Mouse (Mus musculus): Measurements from ENCODE around the gene Pigz.
A peak's percentile ranks its signal among the peaks of the same experiment; 100 is the strongest.
"Not testable (repeated sequence)": the region's sequence is repeated elsewhere in the genome, so short reads cannot be mapped to it uniquely, and the experiment has no call there.

Pigz gene

GRCm38 (mm10) chr16:31927412-31927811 lies 6.2 kb upstream of the Pigz start:
- DNase-seq (ENCODE audit: inconsistent age in 2 of 2, low spot score in 1 of 2), result no peak

- DNase-seq (ENCODE audit: inconsistent age in 2 of 2, low spot score in 1 of 2), result no peak
These were observed 2.3 kb upstream of the Pigz start for GRCm38 (mm10) chr16:31931330-31931729.

GRCm38 (mm10) chr16:31932255-31932654 lies 1.4 kb upstream of the Pigz start:
- no peak for DNase-seq (ENCODE audit: inconsistent age in 2 of 2, low spot score in 1 of 2)

GRCm38 (mm10) chr16:31932840-31933697 lies 582 bp upstream of the Pigz start:
- DNase-seq (ENCODE audit: inconsistent age in 2 of 2, low spot score in 1 of 2), result peak; percentile 89 to 93

GRCm38 (mm10) chr16:31934550-31935010 lies 929 bp downstream of the Pigz start:
- no peak for DNase-seq (ENCODE audit: inconsistent age in 2 of 2, low spot score in 1 of 2)

- no peak for DNase-seq (ENCODE audit: inconsistent age in 2 of 2, low spot score in 1 of 2)
These were observed 1.7 kb downstream of the Pigz start for GRCm38 (mm10) chr16:31935091-31935979.

GRCm38 (mm10) chr16:31936568-31936967 lies 2.9 kb downstream of the Pigz start:
- DNase-seq (ENCODE audit: inconsistent age in 2 of 2, low spot score in 1 of 2), result no peak

- no peak for DNase-seq (ENCODE audit: inconsistent age in 2 of 2, low spot score in 1 of 2)
These were observed 5.2 kb downstream of the Pigz start for GRCm38 (mm10) chr16:31938856-31939255.

GRCm38 (mm10) chr16:31940586-31940985 lies 6.9 kb downstream of the Pigz start:
- no peak for DNase-seq (ENCODE audit: inconsistent age in 2 of 2, low spot score in 1 of 2)

DNA sequence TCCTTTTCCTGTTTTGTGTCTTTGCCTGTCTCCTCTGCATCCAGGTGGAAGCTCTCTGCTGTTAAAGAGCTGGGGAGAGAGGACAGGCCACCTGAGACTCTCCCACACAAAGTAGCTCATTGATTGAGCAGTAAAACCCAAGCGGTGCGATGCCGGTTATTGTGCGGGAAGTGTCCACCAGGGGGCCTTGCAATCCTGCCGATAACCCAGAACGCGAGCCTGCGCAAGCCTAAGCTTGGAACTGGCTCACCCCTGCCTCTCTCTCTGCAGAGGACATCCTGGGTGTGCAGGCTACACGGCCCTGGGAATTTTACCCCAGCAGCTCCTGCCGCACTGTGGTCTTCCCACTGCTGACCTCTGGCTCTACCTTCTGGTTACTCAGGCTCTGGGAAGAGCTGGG lies 10.3 kb downstream of the Pigz start:
- DNase-seq (ENCODE audit: inconsistent age in 2 of 2, low spot score in 1 of 2), result peak; percentile 76 to 91

- no peak for DNase-seq (ENCODE audit: inconsistent age in 2 of 2, low spot score in 1 of 2)
These were observed 11.1 kb downstream of the Pigz start for GRCm38 (mm10) chr16:31944698-31945255.

DNA sequence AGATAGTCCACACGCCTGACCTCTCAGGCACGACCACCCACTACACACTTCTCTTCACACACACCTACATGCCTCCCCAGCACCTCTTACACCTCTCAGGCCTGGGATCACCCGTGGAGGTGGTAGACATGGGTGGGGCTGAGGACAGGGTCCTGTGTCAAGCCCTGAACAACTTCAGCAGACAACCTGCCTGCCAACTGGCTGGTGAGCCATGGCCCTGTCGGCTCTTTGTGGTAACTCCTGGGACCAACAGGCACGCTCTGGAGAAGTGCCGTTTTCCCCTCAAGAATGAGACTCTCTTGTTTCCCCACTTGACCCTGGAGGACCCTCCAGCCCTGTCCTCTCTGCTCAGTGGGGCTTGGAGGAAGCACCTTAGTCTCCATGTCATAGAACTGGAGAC lies 11.7 kb downstream of the Pigz start:
- DNase-seq (ENCODE audit: inconsistent age in 2 of 2, low spot score in 1 of 2), result no peak

DNA sequence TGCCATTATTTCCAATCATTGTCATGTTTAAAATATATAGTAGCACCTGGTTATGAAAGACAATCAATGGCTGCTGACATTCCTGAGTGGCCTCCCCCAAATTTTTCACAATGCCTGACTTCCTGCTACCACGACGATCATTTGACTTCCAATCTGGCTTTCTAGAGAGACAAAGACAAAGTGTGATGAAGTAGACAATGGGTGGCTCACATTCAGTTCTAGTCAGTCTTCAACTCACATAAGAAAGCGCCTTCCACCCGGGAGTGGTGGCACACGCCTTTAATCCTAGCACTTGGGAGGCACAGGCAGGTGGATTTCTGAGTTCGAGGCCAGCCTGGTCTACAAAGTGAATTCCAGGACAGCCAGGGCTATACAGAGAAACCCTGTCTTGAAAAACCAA lies 12.3 kb downstream of the Pigz start:
- DNase-seq (ENCODE audit: inconsistent age in 2 of 2, low spot score in 1 of 2), result not testable (repeated sequence)

- no peak for DNase-seq (ENCODE audit: inconsistent age in 2 of 2, low spot score in 1 of 2)
These were observed 13.7 kb downstream of the Pigz start for GRCm38 (mm10) chr16:31947333-31947732.

- no peak for DNase-seq (ENCODE audit: inconsistent age in 2 of 2, low spot score in 1 of 2)
These were observed 14.3 kb downstream of the Pigz start for GRCm38 (mm10) chr16:31947901-31948316.

DNA sequence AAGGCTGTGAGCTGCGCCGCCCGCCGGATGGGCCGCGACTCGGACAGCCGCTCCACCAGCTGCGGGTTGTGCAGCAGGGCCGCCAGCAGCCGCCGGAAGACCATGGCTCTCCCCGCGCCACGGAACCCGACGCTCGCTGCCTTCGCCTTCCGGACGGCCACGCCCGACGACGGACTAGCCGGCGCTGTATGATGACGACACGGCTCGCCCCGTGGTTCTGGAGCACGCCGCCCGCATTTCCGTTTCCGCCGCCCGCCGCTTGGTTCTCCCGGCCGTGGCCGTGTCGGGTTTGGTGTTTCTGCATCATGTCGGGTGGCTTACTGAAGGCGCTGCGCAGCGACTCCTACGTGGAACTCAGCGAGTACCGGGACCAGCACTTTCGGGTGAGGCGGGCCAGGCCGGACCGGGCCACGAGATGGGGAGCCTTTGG lies 14.7 kb downstream of the Pigz start, which contains the start of the genes 0610012G03Rik and Ncbp2:
0610012G03Rik (minus strand) TSS at position 150 of the 430 bp plus-strand sequence.
Ncbp2 (plus strand) TSS at position 169 of the 430 bp plus-strand sequence.
- DNase-seq (ENCODE audit: inconsistent age in 2 of 2, low spot score in 1 of 2), result peak; percentile 95 to 98

DNA sequence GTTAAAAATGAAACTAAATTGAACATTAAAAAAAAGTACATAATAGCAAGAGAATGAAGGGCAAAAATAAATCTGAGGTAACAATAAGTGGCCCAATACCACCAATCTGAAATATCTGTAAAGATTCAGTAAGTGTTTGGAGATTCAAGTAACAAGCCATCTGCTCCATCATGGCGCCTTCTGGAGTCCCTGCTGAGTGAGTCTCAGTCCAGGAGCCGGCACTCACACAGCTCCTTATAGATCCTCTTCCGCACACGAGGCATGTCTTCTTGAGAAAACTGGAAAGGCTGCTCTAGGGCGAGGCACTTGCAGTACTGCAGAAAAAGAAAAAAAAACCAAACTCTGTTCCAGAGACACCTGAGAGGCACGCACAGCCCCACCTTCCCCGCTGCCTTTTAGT lies 29.6 kb downstream of the Pigz start:
- DNase-seq (ENCODE audit: inconsistent age in 2 of 2, low spot score in 1 of 2), result no peak

- DNase-seq (ENCODE audit: inconsistent age in 2 of 2, low spot score in 1 of 2), result peak; percentile 48 to 51
These were observed 41.6 kb downstream of the Pigz start for GRCm38 (mm10) chr16:31975258-31975657.

GRCm38 (mm10) chr16:31979501-31979900 lies 45.9 kb downstream of the Pigz start:
- no peak for DNase-seq (ENCODE audit: inconsistent age in 2 of 2, low spot score in 1 of 2)

- no peak for DNase-seq (ENCODE audit: inconsistent age in 2 of 2, low spot score in 1 of 2)
These were observed 47.3 kb downstream of the Pigz start for GRCm38 (mm10) chr16:31980946-31981345.

GRCm38 (mm10) chr16:31992039-31992438 lies 58.4 kb downstream of the Pigz start:
- DNase-seq (ENCODE audit: inconsistent age in 2 of 2, low spot score in 1 of 2), result no peak

Measured in adrenal gland, adult (tissue).